Mouse (Mus musculus) fat pad, adult 2 months (tissue): ENCODE results near the gene Gm17655.
"Not testable (repeated sequence)": the region's sequence is repeated elsewhere in the genome, so short reads cannot be mapped to it uniquely, and the experiment has no call there.

ENCODE experiments used
- DNase-seq: peaks from one replicate; pipeline ENCODE4 v3.0.0-alpha.2; 2011; ENCODE audit warnings: low read depth, low spot score; ENCODE audit errors: extremely low read depth

Gm17655 gene

GRCm38 (mm10) chr5:110072413-110072812, at the start of gene Gm17655:
TSS of gene Gm17655 (minus strand) at chr5:110072513.
- not testable (repeated sequence) for DNase-seq

GRCm38 (mm10) chr5:110109991-110110441, 37.7 kb upstream of the Gm17655 start, which contains the start of gene Zfp605:
TSS of gene Zfp605 (plus strand) at chr5:110110092.
- no peak for DNase-seq

DNA sequence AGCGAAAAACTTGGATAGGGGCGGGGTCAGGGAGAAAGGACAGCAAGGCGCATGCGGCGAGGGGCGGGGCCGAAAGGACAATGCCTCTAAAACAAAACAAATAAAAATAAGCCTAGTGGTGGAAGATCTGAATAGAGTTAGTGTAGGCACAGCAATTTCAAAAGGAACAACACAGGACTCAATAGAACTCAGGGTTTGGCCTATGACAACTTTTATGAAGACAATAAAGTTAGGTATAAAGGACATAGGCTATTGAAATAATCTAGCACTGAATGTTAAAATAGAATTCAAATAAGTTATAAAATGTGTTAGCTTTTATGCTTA, 36.0 kb upstream of the Gm17655 start:
- DNase-seq: no peak

GRCm38 (mm10) chr5:110107581-110108304, 35.4 kb upstream of the Gm17655 start, which contains the start of gene Gtpbp6:
TSS of gene Gtpbp6 (minus strand) at chr5:110108197.
- DNase-seq: peak; percentile 63

DNA sequence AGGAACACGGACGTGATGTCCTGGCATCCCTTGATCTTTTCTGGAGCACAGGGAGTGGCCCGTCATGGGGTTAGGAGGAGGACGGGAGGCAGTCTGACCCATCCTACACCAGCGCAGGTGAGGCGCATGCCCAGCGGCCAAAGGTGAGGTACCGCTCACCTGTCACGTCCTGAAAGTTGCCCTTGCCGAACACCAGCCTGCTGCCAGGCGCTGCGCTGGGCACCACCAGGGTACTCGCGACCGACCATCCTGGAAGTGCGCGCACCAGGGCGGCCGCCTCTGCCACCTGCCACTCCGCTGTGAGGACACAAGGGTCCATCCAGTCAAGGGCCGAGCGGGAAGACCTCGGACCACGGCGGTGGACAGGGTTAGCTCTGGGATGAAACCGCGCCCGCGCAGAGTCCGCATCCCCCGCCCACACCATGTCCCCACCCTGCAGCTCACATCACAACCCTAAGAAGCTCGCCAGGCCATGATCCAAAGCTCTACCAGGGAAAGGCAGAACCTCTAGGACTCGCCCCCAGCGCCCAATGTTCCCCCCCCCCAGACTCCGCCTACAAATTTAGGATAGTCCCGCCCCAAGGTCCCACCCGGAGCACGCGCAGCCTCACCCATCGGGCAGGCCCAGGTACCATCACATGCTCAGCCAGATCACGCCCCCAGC, 34.7 kb upstream of the Gm17655 start:
- DNase-seq: no peak

DNA sequence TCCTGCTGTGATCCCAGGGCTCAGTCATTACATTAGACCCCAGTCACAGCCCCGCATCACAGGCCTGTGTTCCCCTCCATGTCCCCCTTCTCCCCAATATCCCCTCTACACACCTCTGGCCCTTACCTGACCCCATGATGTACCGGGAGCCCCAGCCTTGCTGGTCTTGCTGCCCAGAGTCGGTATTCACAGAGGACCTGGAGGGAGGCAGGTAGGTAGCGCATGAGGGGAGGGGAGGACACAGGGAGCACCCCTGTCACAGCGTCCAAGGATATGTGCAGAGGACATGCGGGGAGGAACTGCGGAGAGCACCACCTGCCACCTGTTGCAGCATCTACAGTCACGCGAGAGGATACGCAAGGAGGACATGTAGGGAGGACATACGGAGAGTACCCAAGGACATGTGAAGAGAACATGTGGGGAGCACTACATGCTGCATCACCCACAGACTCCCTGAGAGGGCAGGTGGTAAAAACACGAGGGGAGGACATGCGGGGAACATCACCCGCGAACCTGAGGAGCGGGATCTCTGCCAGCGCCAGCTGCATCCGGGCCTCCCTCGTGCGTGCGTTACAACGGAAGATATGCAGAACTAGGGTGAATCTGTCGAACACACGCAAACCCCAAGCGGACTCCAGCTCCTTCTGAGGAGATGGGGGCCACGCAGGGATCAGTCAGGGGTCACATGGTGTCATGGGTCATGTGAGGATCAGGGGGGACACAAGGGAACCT, 34.0 kb upstream of the Gm17655 start:
- DNase-seq: no peak

GRCm38 (mm10) chr5:110104616-110105380, 32.5 kb upstream of the Gm17655 start:
- DNase-seq: no peak

GRCm38 (mm10) chr5:110103901-110104615, 31.7 kb upstream of the Gm17655 start:
- DNase-seq: no peak

DNA sequence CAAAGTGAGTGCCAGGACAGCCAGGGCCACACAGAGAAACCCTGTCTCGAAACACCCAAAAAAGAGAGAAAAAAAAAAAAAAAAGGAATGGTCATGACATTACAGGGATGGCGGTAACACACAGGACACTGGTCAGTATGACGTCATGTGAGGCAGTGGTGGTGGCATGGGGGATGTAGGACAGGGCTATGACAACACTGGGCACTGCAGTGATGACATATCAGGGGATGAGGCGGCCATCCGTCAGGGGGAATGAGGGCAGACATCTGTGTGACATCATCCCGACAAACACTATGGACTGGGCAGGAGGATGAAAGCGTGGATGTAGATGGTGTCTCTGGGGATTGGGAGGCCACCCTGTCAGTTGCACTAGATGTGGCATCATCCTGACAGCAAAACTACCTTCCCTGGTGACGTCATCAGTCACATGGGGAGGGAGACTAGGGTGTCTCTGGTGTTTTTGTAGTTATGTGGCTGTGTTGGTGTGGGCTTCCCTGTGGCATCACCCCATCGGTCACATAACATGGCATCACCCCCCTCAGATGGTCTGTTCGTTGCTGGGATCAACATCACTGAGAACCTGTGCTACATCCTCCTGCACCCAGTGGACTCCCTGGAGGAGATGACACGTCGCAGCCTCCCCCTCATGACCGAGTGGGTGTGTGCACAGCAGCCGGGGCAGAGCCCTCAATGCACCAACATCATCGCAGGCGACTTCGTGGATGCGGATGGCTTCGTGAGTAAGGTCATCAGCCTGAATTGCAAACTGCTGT, 30.7 kb upstream of the Gm17655 start:
- DNase-seq: no peak

DNA sequence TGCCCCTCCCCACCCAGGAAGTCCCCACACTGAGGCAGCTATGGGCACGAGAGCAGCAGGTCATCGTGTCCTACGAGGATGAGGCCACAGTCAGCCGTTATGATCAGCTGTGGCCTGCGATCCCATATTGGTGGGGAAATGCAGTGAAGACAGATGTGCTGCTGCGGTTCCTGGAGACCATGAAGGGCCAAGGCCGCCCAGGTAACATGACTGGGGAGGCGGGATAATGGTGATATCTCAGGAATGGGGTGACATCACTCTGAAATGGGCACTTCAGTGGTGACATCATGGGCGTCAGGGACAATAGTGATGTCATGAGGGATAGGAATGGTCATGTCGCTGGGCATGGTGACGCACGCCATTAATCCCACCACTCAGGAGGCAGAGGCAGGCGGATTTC, 30.1 kb upstream of the Gm17655 start:
- no peak for DNase-seq

DNA sequence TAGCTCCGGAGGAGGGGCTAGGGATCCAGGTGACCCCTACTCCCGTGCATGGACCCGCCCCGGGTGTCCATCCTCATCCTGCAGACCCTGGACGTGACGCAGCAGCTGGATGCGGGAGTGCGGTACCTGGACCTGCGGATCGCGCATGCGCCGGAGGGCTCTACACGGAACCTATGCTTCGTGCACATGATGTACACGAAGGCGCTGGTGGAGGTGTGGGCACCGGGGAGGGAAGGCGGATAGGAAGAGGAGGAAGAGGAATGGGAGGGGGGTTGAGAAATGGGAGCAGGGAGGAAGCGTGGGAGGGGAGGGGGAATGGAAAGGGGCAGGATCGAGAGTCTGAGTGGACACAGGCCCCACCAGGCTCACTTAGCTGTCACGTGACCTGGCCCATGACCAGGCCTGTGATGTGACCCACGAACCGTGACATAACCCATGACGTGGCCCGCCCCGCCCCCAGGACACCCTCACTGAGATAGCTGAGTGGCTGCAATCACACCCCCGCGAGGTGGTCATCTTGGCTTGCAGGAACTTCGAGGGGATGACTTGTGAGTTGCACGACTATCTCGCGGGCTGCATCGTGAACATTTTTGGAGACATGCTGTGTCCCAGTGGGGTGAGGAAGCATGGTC, 29.5 kb upstream of the Gm17655 start:
- DNase-seq: no peak

DNA sequence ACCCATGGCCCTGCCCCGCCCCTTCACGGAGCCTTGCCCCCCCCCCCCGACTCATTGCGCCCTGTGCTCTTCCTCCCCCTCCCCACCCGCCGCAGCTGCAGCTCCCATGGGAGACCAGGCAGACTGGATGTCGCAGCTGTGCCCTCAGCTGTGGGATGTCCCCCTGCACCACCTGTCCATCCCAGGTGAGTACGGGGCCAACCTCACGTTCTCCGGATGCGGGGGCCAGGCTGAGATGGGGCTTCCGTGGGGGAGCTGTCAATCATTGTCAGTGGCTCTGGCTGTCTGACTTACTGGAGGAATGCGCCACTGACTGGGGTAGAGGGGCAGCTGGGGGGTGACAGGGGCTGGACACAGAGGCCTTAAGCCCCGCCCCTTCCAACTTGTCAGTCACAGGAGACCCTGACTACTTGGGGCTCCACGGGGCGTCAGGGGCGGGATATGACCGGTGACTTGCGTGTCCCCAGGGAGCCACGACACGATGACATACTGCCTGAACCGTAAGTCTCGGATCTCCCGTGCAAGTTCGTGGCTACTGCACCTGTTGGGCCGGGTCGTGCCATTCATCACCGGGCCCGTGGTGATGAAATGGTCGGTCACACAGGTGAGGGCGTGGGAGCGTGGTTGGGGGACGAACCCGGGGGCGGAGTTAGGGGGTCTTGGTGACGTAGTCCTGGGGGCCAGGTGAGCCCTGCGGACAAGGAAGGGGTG, 28.8 kb upstream of the Gm17655 start:
- DNase-seq: no peak

DNA sequence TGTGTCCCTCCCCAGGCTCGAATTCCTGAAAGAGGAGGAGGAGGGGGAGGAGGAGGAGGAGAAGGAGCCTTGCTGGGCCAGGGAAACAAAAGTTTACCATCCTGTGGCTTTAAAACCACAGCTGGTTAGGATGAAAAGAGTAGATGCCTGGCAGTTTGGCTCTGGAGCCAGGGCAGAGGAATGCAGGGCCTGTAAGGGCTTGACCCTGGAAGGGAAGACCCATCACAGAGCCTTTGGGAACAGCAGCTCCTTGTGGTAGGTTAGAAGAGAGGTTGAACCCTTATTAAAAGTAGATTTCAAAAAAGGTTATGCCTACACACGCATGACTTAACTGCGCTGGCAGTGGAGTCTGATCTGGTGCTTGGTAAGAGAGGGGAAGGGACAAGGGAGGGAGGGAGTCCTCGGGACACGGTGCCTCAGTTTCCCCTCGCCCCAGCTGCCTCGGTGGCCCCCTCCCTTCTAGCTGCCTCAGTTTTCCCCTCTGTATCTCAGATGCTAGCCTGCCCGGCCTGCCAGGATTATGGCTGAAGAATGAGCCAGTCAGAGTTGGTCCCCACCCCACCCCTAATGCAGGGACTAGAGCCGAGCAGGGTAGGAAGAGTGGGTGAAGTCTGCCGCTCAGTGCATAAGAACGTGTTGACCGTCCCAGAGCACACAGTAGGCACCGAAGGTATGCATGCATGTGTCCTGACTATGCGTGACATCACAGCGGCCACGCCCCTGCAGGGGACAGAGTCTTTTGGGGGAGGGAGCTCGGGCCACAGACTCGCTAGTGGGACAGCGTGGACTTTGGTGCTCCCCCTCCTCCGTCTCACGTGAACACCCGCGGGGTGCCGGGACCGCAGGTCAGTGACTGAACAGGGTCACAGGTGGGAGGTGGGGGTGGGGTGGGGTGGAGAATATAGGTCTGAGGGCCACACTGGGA, 27.6 kb upstream of the Gm17655 start, which contains the start of gene Plcxd1:
Plcxd1 (plus strand) TSS at position 314 of the 925 bp plus-strand sequence.
- DNase-seq: no peak

DNA sequence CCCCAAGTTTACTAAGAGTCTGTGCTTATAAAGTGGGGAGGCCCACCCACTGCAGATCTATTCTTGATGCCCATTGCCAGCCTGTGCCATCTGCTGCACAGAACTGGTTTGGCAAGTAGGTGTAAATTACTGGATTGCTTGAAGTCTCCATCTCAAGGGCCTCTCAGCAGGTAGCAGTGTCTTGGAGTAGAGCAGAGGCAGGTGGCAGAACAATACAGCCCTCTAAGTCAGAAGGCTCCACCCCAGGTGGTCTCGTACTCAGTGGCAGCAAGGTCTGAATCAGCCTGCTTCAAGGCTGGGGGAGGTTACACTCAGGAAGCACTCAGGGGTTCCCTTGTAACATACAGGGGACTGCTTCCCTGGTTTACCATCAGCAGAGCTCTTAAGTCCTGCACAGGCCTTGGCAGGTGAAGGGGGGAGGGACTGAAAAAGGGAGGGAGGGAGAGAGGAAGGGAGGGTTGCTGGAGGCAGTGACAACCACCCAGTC, 26.7 kb upstream of the Gm17655 start:
- no peak for DNase-seq

DNA sequence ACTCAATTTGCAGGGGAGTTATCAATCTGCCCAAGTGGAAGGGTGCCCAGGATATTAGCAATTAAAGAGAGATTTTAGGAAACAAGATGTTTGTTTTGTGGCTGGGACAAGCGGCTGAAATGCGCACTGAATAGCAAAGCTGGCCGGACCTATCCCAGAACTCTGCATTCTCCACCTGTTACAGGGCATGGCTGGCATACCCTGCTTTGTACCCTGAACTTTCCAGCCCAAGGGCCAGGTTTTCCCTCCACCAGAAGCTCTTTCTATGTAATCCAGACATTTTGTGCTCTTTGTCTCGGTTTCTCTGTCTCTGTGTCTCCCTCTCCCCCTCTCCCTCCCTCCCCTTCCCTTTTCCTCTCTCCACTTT, 22.5 kb upstream of the Gm17655 start:
- no peak for DNase-seq

GRCm38 (mm10) chr5:110094030-110094846, 21.9 kb upstream of the Gm17655 start, which contains the start of gene Gm35315:
TSS of gene Gm35315 (minus strand) at chr5:110094420.
- DNase-seq: no peak
